In genomic region chr12:110977345-110977733, GRCm38 (mm10) we compare ENCODE assay signal across 11 mouse cellular contexts. TPM values are rescaled to one million over a fixed set of nuclear protein-coding genes. Genes with fewer than 3 reads are reported as not detected.
A peak's percentile ranks its signal among the peaks of the same experiment; 100 is the strongest.
DNase-seq lines count a peak whose midpoint lies in the region; ATAC-seq and TF ChIP-seq lines count a peak whose summit lies in the region.
"Had no signal": no experiment of that assay in that cellular context is flagged by ENCODE, and none has a peak within 500 bp of the region (broad histone marks: within the 10 kb centered on the region; RNA-seq: fewer than 3 reads in every experiment).

No protein-coding gene starts in this region.

- no peak for ATAC-seq in hindbrain, embryonic 15.5 days (ENCODE audit: low FRiP score, low read depth)
- ATAC-seq in hindbrain, embryonic 11.5 days (ENCODE audit: low FRiP score) = no peak
- ATAC-seq in G1E (ENCODE audit: extremely low read depth, insufficient number of reproducible peaks, low FRiP score, poor library complexity, severe bottlenecking) = no peak
- ATAC-seq in limb, embryonic 13.5 days (ENCODE audit: low FRiP score, low read depth) = no peak
- ATAC-seq: inflammation-experienced regulatory T-cells, adult 6 months; midbrain, embryonic 15.5 days had no signal

- DNase-seq in cerebellum, adult 2 months = peak; percentile 30 to 38
- no peak for DNase-seq in cerebellum, postnatal 4 days (ENCODE audit: low spot score in 2 of 2)
- no peak for DNase-seq in hindbrain, embryonic 11.5 days (ENCODE audit: low spot score)
- no peak for DNase-seq in G1E (ENCODE audit: low spot score)
- DNase-seq in frontal cortex, postnatal 14 days (ENCODE audit: low spot score in 2 of 2) = no peak
- no peak for DNase-seq in adrenal gland, adult 8-10 months
- DNase-seq: thymus, adult 2 months had no signal

- H3K4me1 ChIP-seq in cerebellum, adult 2 months (ENCODE audit: control insufficient read depth, insufficient read depth, low read length) = peaks cover 40% of the 10 kb centered on the region
- peaks cover 14% of the 10 kb centered on the region for H3K4me1 ChIP-seq in hindbrain, embryonic 15.5 days (replicated peaks)
- H3K4me1 ChIP-seq in hindbrain, embryonic 11.5 days (replicated peaks; ENCODE audit: control insufficient read depth, insufficient read depth, low read length) = no peaks in the 10 kb centered on the region
- H3K4me1 ChIP-seq in G1E (ENCODE audit: insufficient read depth, low read depth, low read length) = peaks cover 73% of the 10 kb centered on the region
- H3K4me1 ChIP-seq in limb, embryonic 13.5 days = peaks cover 14% of the 10 kb centered on the region

- no peaks in the 10 kb centered on the region for H3K9me3 ChIP-seq in hindbrain, embryonic 15.5 days
- H3K9me3 ChIP-seq in hindbrain, embryonic 11.5 days (ENCODE audit: control insufficient read depth, low read length) = no peaks in the 10 kb centered on the region
- peaks cover 11% of the 10 kb centered on the region for H3K9me3 ChIP-seq in G1E (replicated peaks)
- H3K9me3 ChIP-seq in limb, embryonic 13.5 days = no peaks in the 10 kb centered on the region
- H3K9me3 ChIP-seq: midbrain, embryonic 15.5 days had no signal

- peak overlapping the region; percentile 92 for H3K4me3 ChIP-seq in cerebellum, adult 2 months (replicated peaks; ENCODE audit: insufficient read depth, low read depth, low read length)
- no peak overlapping the region; the same call in 1 of the 2 replicates for H3K4me3 ChIP-seq in hindbrain, embryonic 15.5 days
- H3K4me3 ChIP-seq in hindbrain, embryonic 11.5 days (ENCODE audit: low read depth, low read length) = no peak overlapping the region
- peak overlapping the region; percentile 46 for H3K4me3 ChIP-seq in G1E (ENCODE audit: low read depth, low read length)
- peak overlapping the region; percentile 86; the same call in 1 of the 2 replicates for H3K4me3 ChIP-seq in limb, embryonic 13.5 days

- H3K36me3 ChIP-seq in hindbrain, embryonic 15.5 days = peaks cover 16% of the 10 kb centered on the region; the same call in 1 of the 2 replicates
- no peaks in the 10 kb centered on the region for H3K36me3 ChIP-seq in hindbrain, embryonic 11.5 days (ENCODE audit: control insufficient read depth, insufficient read depth, low read length)
- H3K36me3 ChIP-seq in G1E (replicated peaks) = peaks cover 56% of the 10 kb centered on the region
- H3K36me3 ChIP-seq in limb, embryonic 13.5 days = peaks cover 49% of the 10 kb centered on the region
- H3K36me3 ChIP-seq: midbrain, embryonic 15.5 days had no signal

- H3K27me3 ChIP-seq in cerebellum, adult 2 months (ENCODE audit: control insufficient read depth, insufficient read depth, low read length) = no peaks in the 10 kb centered on the region
- H3K27me3 ChIP-seq in hindbrain, embryonic 15.5 days = no peaks in the 10 kb centered on the region
- no peaks in the 10 kb centered on the region for H3K27me3 ChIP-seq in hindbrain, embryonic 11.5 days (ENCODE audit: control insufficient read depth, insufficient read depth, low read length)
- peaks cover 5% of the 10 kb centered on the region; the same call in 1 of the 2 replicates for H3K27me3 ChIP-seq in G1E (ENCODE audit: insufficient read depth, low read length)
- H3K27me3 ChIP-seq in limb, embryonic 13.5 days = no peaks in the 10 kb centered on the region
- H3K27me3 ChIP-seq: midbrain, embryonic 15.5 days had no signal

- H3K4me2 ChIP-seq in hindbrain, embryonic 15.5 days = peak overlapping the region; percentile 90; the same call in 1 of the 2 replicates
- H3K4me2 ChIP-seq in hindbrain, embryonic 11.5 days (replicated peaks; ENCODE audit: low read depth, low read length) = no peak overlapping the region
- peak overlapping the region; percentile 81 for H3K4me2 ChIP-seq in limb, embryonic 13.5 days (replicated peaks)

- 88% methylated on average over 18 of the region's 18 CpGs for WGBS in cerebellum, adult 2 months
- 98% methylated on average over 18 of the region's 18 CpGs for WGBS in hindbrain, embryonic 15.5 days
- 93% methylated on average over 18 of the region's 18 CpGs for WGBS in hindbrain, embryonic 11.5 days
- WGBS in limb, embryonic 13.5 days = 93% methylated on average over 18 of the region's 18 CpGs

- peak overlapping the region; percentile 97 for H3K27ac ChIP-seq in cerebellum, adult 2 months (ENCODE audit: insufficient read depth, low read length)
- H3K27ac ChIP-seq in hindbrain, embryonic 15.5 days (replicated peaks) = no peak overlapping the region
- no peak overlapping the region for H3K27ac ChIP-seq in hindbrain, embryonic 11.5 days (ENCODE audit: low read depth, low read length)
- H3K27ac ChIP-seq in limb, embryonic 13.5 days = no peak overlapping the region
- H3K27ac ChIP-seq: midbrain, embryonic 15.5 days had no signal

- no peak for TF ChIP-seq POLR2A in cerebellum, adult 2 months (IDR thresholded peaks at IDR 0.05; ENCODE audit: borderline replicate concordance, insufficient read depth, low read length)

- H3K9ac ChIP-seq in hindbrain, embryonic 15.5 days = no peak overlapping the region
- no peak overlapping the region for H3K9ac ChIP-seq in hindbrain, embryonic 11.5 days (ENCODE audit: low read depth, low read length)
- H3K9ac ChIP-seq in limb, embryonic 13.5 days = peak overlapping the region; percentile 80; the same call in 1 of the 2 replicates

- no peak for TF ChIP-seq CTCF in cerebellum, adult 2 months (IDR thresholded peaks at IDR 0.05; ENCODE audit: borderline replicate concordance, insufficient read depth, low read depth, low read length)
- no peak for TF ChIP-seq CTCF in G1E (IDR thresholded peaks at IDR 0.05; ENCODE audit: low read depth, low read length)

RNA-seq across cellular contexts. Expression of gene Ankrd9, which starts 1.5 kb away (rescaled TPM):
- 53.3 and 54.8 TPM in 2 replicates for polyA plus RNA-seq in cerebellum, adult 2 months (2012; rRNA removed)
- 10.1 and 10.5 TPM in 2 replicates for polyA plus RNA-seq in hindbrain, embryonic 15.5 days (2015; fragmentation: Nextera tagmentation; extraction: Ambion mirVana)
- polyA plus RNA-seq in hindbrain, embryonic 11.5 days (2014; fragmentation: Nextera tagmentation; extraction: Ambion mirVana) = 9.6 and 12.1 TPM in 2 replicates
- total RNA-seq in G1E (2014; fragmentation: Nextera tagmentation) (2.6 and 3.5 TPM in 2 replicates), G1E (2017) (7.5 and 16.0 TPM in 2 replicates)
- 16.5 and 19.3 TPM in 2 replicates for polyA plus RNA-seq in G1E (2012)
- 14.1 and 16.3 TPM in 2 replicates for polyA plus RNA-seq in limb, embryonic 13.5 days (2015; fragmentation: Nextera tagmentation; extraction: Ambion mirVana)
- 10 to 100 TPM; 11.1 to 46.5 (median 17.7) TPM for total RNA-seq in adrenal gland, adult 8-10 months (2022)

Comparison
In these comparisons a context has a peak if more than half of its experiments do, and no peak if none do; other contexts are left out.
1. DNase-seq: peak in cerebellum, adult 2 months (2 of 2); none in cerebellum, postnatal 4 days (0 of 2), hindbrain, embryonic 11.5 days (single experiment), G1E (single experiment), frontal cortex, postnatal 14 days (0 of 2) and adrenal gland, adult 8-10 months (single experiment).
2. H3K4me3 ChIP-seq: peak in cerebellum, adult 2 months (single experiment), G1E (single experiment) and limb, embryonic 13.5 days (single experiment); none in hindbrain, embryonic 15.5 days (single experiment) and hindbrain, embryonic 11.5 days (single experiment).